ENCODE assay signal across 9 mouse cellular contexts in the genomic region with DNA sequence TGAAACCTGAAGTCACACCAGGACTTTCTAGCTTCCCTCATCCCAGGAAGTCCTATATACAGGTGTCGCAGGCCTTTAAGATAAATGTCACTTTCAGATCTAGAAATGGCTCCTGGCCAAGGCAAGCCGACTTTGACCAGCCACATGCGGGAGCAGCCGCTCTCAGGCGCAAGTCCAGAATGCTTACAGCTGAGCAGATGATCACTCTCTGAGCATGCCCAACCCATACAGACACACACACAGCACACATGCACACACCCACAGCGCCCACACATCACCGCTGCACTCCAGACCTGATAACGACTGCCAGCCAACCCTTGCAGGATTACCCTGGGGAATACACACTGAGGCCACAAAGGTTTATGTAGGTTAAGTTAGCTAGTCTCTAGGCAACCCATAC. TPM values are rescaled to one million over a fixed set of nuclear protein-coding genes. Genes with fewer than 3 reads are reported as not detected.
A peak's percentile ranks its signal among the peaks of the same experiment; 100 is the strongest.
DNase-seq lines count a peak whose midpoint lies in the region; ATAC-seq and TF ChIP-seq lines count a peak whose summit lies in the region.
"Had no signal": no experiment of that assay in that cellular context is flagged by ENCODE, and none has a peak within 500 bp of the region (broad histone marks: within the 10 kb centered on the region; RNA-seq: fewer than 3 reads in every experiment).

No protein-coding gene starts in this region.

- H3K4me1 ChIP-seq in hindbrain, embryonic 16.5 days (ENCODE audit: control insufficient read depth, insufficient read depth, low read depth, low read length), result peaks cover 28% of the 10 kb centered on the region
- 0 out of 2 replicates have a peak, but pooled peaks cover 2% of the 10 kb centered on the region for H3K4me1 ChIP-seq in hindbrain, embryonic 11.5 days (replicated peaks; ENCODE audit: control insufficient read depth, insufficient read depth, low read length)
- peaks cover 7 to 28% of the 10 kb centered on the region in 2 experiments; a peak in 3 of 4 replicates for H3K4me1 ChIP-seq in MEL (ENCODE audit: control insufficient read depth in 1 of 2, insufficient read depth in 2 of 2, low read length in 2 of 2)
- H3K4me1 ChIP-seq in liver, embryonic 11.5 days (replicated peaks; ENCODE audit: control insufficient read depth, insufficient read depth, low read length), result peaks cover 29% of the 10 kb centered on the region

- TF ChIP-seq EP300 in MEL (IDR thresholded peaks at IDR 0.05; ENCODE audit: low read depth in 1 of 2, low read length in 2 of 2), result peak; percentile 22 to 24; a peak in 3 of 4 replicates

- 0 out of 2 replicates have a peak overlapping the region, but pooled peaks have one; percentile 6 for H3K9ac ChIP-seq in hindbrain, embryonic 16.5 days (ENCODE audit: low read depth, low read length)
- H3K9ac ChIP-seq in hindbrain, embryonic 11.5 days (ENCODE audit: low read depth, low read length), result no peak overlapping the region
- no peak overlapping the region for H3K9ac ChIP-seq in MEL (ENCODE audit: control insufficient read depth, low read depth, low read length, poor library complexity, severe bottlenecking)
- no peak overlapping the region for H3K9ac ChIP-seq in liver, embryonic 11.5 days (ENCODE audit: low read depth, low read length)

- ATAC-seq in hindbrain, embryonic 16.5 days, result no peak
- no peak for ATAC-seq in hindbrain, embryonic 11.5 days (ENCODE audit: low FRiP score)
- no peak for ATAC-seq in liver, embryonic 11.5 days (replicated peaks; ENCODE audit: low FRiP score)
- ATAC-seq in granulocyte monocyte progenitor cell, adult 5-6 weeks (replicated peaks; ENCODE audit: poor library complexity, severe bottlenecking), result no peak

- no peaks in the 10 kb centered on the region for H3K27me3 ChIP-seq in hindbrain, embryonic 16.5 days (replicated peaks; ENCODE audit: control insufficient read depth, insufficient read depth, low read length)
- H3K27me3 ChIP-seq in hindbrain, embryonic 11.5 days (ENCODE audit: control insufficient read depth, insufficient read depth, low read length), result no peaks in the 10 kb centered on the region
- H3K27me3 ChIP-seq in MEL (ENCODE audit: control insufficient read depth in 1 of 2, insufficient read depth in 2 of 2, low read length in 2 of 2), result no peaks in the 10 kb centered on the region
- no peaks in the 10 kb centered on the region for H3K27me3 ChIP-seq in liver, embryonic 11.5 days (replicated peaks; ENCODE audit: control insufficient read depth, insufficient read depth, low read length)

- H3K4me3 ChIP-seq in hindbrain, embryonic 16.5 days (ENCODE audit: low read length), result no peak overlapping the region
- H3K4me3 ChIP-seq in hindbrain, embryonic 11.5 days (ENCODE audit: low read depth, low read length), result no peak overlapping the region
- H3K4me3 ChIP-seq in MEL (ENCODE audit: control insufficient read depth in 1 of 2, insufficient read depth in 1 of 2, low read depth in 2 of 2, low read length in 2 of 2), result peak overlapping the region in 1 of 2 experiments; percentile 37; a peak in 1 of 4 replicates
- H3K4me3 ChIP-seq in liver, embryonic 11.5 days (ENCODE audit: low read depth, low read length), result no peak overlapping the region; the same call in 1 of the 2 replicates

- no peak for TF ChIP-seq RAD21 in MEL (IDR thresholded peaks at IDR 0.05; ENCODE audit: low read depth, low read length)

- 74% methylated on average over 8 of the region's 8 CpGs for WGBS in hindbrain, embryonic 16.5 days
- 91% methylated on average over 8 of the region's 8 CpGs for WGBS in hindbrain, embryonic 11.5 days
- WGBS in liver, embryonic 11.5 days, result 80% methylated on average over 8 of the region's 8 CpGs

- TF ChIP-seq CTCF in MEL (IDR thresholded peaks at IDR 0.05 in 2 of 3, conservative IDR thresholded peaks at IDR 0.05 in 1 of 3; ENCODE audit: control insufficient read depth in 1 of 3, insufficient read depth in 1 of 3, low read depth in 2 of 3, low read length in 3 of 3, poor library complexity in 1 of 3, severe bottlenecking in 1 of 3), result no peak
- TF ChIP-seq CTCF in brain, embryonic 14.5 days (IDR thresholded peaks at IDR 0.05; ENCODE audit: borderline replicate concordance, extremely low read depth, insufficient read depth, insufficient read length), result no peak

- no peak for TF ChIP-seq POLR2A in MEL (IDR thresholded peaks at IDR 0.05; ENCODE audit: control insufficient read depth in 1 of 2, insufficient read depth in 1 of 2, low read depth in 1 of 2, low read length in 2 of 2, poor library complexity in 1 of 2)
- no peak for TF ChIP-seq POLR2A in brain, embryonic 14.5 days (IDR thresholded peaks at IDR 0.05; ENCODE audit: borderline replicate concordance, extremely low read depth, insufficient read depth, insufficient read length, poor library complexity, severe bottlenecking)

- no peak for DNase-seq in hindbrain, embryonic 11.5 days (ENCODE audit: low spot score)
- DNase-seq in MEL (ENCODE audit: low read depth, low spot score), result peak; percentile 69
- DNase-seq in brain, embryonic 14.5 days (ENCODE audit: low read depth), result peak; percentile 4
- DNase-seq in liver, embryonic 11.5 days (ENCODE audit: low spot score), result no peak
- DNase-seq in spleen, postnatal 14 days (ENCODE audit: low spot score in 2 of 2), result no peak

- H3K9me3 ChIP-seq in hindbrain, embryonic 16.5 days (ENCODE audit: control insufficient read depth, low read length), result no peaks in the 10 kb centered on the region
- H3K9me3 ChIP-seq in hindbrain, embryonic 11.5 days (ENCODE audit: control insufficient read depth, low read length), result no peaks in the 10 kb centered on the region
- no peaks in the 10 kb centered on the region for H3K9me3 ChIP-seq in MEL (replicated peaks; ENCODE audit: insufficient read depth, low read length)
- H3K9me3 ChIP-seq in liver, embryonic 11.5 days (ENCODE audit: control insufficient read depth, low read length), result no peaks in the 10 kb centered on the region

- H3K79me2 ChIP-seq in MEL (ENCODE audit: control insufficient read depth, insufficient read depth, low read length, poor library complexity), result peaks cover 47% of the 10 kb centered on the region

- no peak overlapping the region for H3K27ac ChIP-seq in hindbrain, embryonic 16.5 days (ENCODE audit: low read depth, low read length)
- no peak overlapping the region for H3K27ac ChIP-seq in hindbrain, embryonic 11.5 days (ENCODE audit: low read depth, low read length)
- H3K27ac ChIP-seq in MEL (ENCODE audit: control insufficient read depth, low read depth, low read length), result no peak overlapping the region
- no peak overlapping the region for H3K27ac ChIP-seq in liver, embryonic 11.5 days (ENCODE audit: low read depth, low read length)
- H3K27ac ChIP-seq: macrophage had no signal

- H3K4me2 ChIP-seq in hindbrain, embryonic 16.5 days (ENCODE audit: low read length), result no peak overlapping the region; the same call in 1 of the 2 replicates
- no peak overlapping the region for H3K4me2 ChIP-seq in hindbrain, embryonic 11.5 days (replicated peaks; ENCODE audit: low read depth, low read length)
- peak overlapping the region; percentile 98 for H3K4me2 ChIP-seq in liver, embryonic 11.5 days

- peaks cover 28% of the 10 kb centered on the region for H3K36me3 ChIP-seq in hindbrain, embryonic 16.5 days (ENCODE audit: control insufficient read depth, insufficient read depth, low read length)
- peaks cover 11% of the 10 kb centered on the region; the same call in 1 of the 2 replicates for H3K36me3 ChIP-seq in hindbrain, embryonic 11.5 days (ENCODE audit: control insufficient read depth, insufficient read depth, low read length)
- peaks cover 22 to 45% of the 10 kb centered on the region in 2 experiments for H3K36me3 ChIP-seq in MEL (ENCODE audit: control insufficient read depth in 1 of 2, insufficient read depth in 2 of 2, low read length in 2 of 2)
- peaks cover 69% of the 10 kb centered on the region for H3K36me3 ChIP-seq in liver, embryonic 11.5 days (ENCODE audit: control insufficient read depth, insufficient read depth, low read length)

RNA-seq across cellular contexts. Expression of a gene that starts 4.0 kb away (rescaled TPM):
- polyA plus RNA-seq in hindbrain, embryonic 16.5 days (2015; fragmentation: Nextera tagmentation; extraction: Ambion mirVana), result 355 and 401 TPM in 2 replicates
- polyA plus RNA-seq in hindbrain, embryonic 11.5 days (2014; fragmentation: Nextera tagmentation; extraction: Ambion mirVana), result 267 and 282 TPM in 2 replicates
- total RNA-seq in MEL (2012; rRNA removed), result 270 and 388 TPM in 2 replicates
- polyA plus RNA-seq in MEL (2012; ENCODE audit: insufficient read depth in 1 of 2, insufficient read length in 2 of 2, low read depth in 1 of 2, low replicate concordance in 2 of 2, missing spikeins in 1 of 2), result 1,000 to 10,000 TPM in 1 of 2 experiments, 100 to 1,000 TPM in 1; 727 to 1,355 TPM
- 209 and 273 TPM in 2 replicates for polyA plus RNA-seq in brain, embryonic 14.5 days (2012; rRNA removed)
- polyA plus RNA-seq in liver, embryonic 11.5 days (2014; fragmentation: Nextera tagmentation; extraction: Ambion mirVana), result 489 and 511 TPM in 2 replicates
- total RNA-seq in granulocyte monocyte progenitor cell, adult 5-6 weeks (2014; fragmentation: Nextera tagmentation), result 653 and 773 TPM in 2 replicates
- total RNA-seq in granulocyte monocyte progenitor cell, adult 5-6 weeks (2017), result 606 and 815 TPM in 2 replicates

RNA-seq across cellular contexts. Expression of a gene that starts 24.8 kb away (rescaled TPM):
- polyA plus RNA-seq in hindbrain, embryonic 16.5 days (2015; fragmentation: Nextera tagmentation; extraction: Ambion mirVana), result 0.71 TPM in 1 of 2 replicates, not detected in the other
- polyA plus RNA-seq in hindbrain, embryonic 11.5 days (2014; fragmentation: Nextera tagmentation; extraction: Ambion mirVana), result 1.1 TPM in 1 of 2 replicates, not detected in the other
- total RNA-seq in MEL (2012; rRNA removed), result not detected in 2 replicates
- not detected for polyA plus RNA-seq in MEL (2012; ENCODE audit: insufficient read depth in 1 of 2, insufficient read length in 2 of 2, low read depth in 1 of 2, low replicate concordance in 2 of 2, missing spikeins in 1 of 2)
- polyA plus RNA-seq in brain, embryonic 14.5 days (2012; rRNA removed), result not detected in 2 replicates
- not detected in 2 replicates for polyA plus RNA-seq in liver, embryonic 11.5 days (2014; fragmentation: Nextera tagmentation; extraction: Ambion mirVana)
- not detected in 2 replicates for total RNA-seq in granulocyte monocyte progenitor cell, adult 5-6 weeks (2014; fragmentation: Nextera tagmentation)
- total RNA-seq in granulocyte monocyte progenitor cell, adult 5-6 weeks (2017), result not detected in 2 replicates
- polyA plus RNA-seq: intestine, embryonic 14.5 days; macrophage had no signal

RNA-seq across cellular contexts. Expression of a gene that starts 29.6 kb away (rescaled TPM):
- polyA plus RNA-seq in hindbrain, embryonic 16.5 days (2015; fragmentation: Nextera tagmentation; extraction: Ambion mirVana), result 76.2 and 87.3 TPM in 2 replicates
- polyA plus RNA-seq in hindbrain, embryonic 11.5 days (2014; fragmentation: Nextera tagmentation; extraction: Ambion mirVana), result 63.8 and 79.6 TPM in 2 replicates
- total RNA-seq in MEL (2012; rRNA removed), result 25.7 and 29.5 TPM in 2 replicates
- polyA plus RNA-seq in MEL (2012; ENCODE audit: insufficient read depth in 1 of 2, insufficient read length in 2 of 2, low read depth in 1 of 2, low replicate concordance in 2 of 2, missing spikeins in 1 of 2), result 10 to 100 TPM in 1 of 2 experiments, not detected in 1; 26.6 TPM
- polyA plus RNA-seq in brain, embryonic 14.5 days (2012; rRNA removed), result 48.7 and 66.3 TPM in 2 replicates
- 56.2 and 62.8 TPM in 2 replicates for polyA plus RNA-seq in liver, embryonic 11.5 days (2014; fragmentation: Nextera tagmentation; extraction: Ambion mirVana)
- 32.8 and 40.4 TPM in 2 replicates for total RNA-seq in granulocyte monocyte progenitor cell, adult 5-6 weeks (2014; fragmentation: Nextera tagmentation)
- total RNA-seq in granulocyte monocyte progenitor cell, adult 5-6 weeks (2017), result 18.3 and 39.8 TPM in 2 replicates

RNA-seq across cellular contexts. Expression of a gene that starts 56.7 kb away (rescaled TPM):
- polyA plus RNA-seq in hindbrain, embryonic 16.5 days (2015; fragmentation: Nextera tagmentation; extraction: Ambion mirVana), result 145 and 159 TPM in 2 replicates
- polyA plus RNA-seq in hindbrain, embryonic 11.5 days (2014; fragmentation: Nextera tagmentation; extraction: Ambion mirVana), result 256 and 268 TPM in 2 replicates
- total RNA-seq in MEL (2012; rRNA removed), result 207 and 210 TPM in 2 replicates
- polyA plus RNA-seq in MEL (2012; ENCODE audit: insufficient read depth in 1 of 2, insufficient read length in 2 of 2, low read depth in 1 of 2, low replicate concordance in 2 of 2, missing spikeins in 1 of 2), result 100 to 1,000 TPM in 1 of 2 experiments, not detected in 1; 201 TPM
- 133 and 136 TPM in 2 replicates for polyA plus RNA-seq in brain, embryonic 14.5 days (2012; rRNA removed)
- 226 and 253 TPM in 2 replicates for polyA plus RNA-seq in liver, embryonic 11.5 days (2014; fragmentation: Nextera tagmentation; extraction: Ambion mirVana)
- 150 and 160 TPM in 2 replicates for total RNA-seq in granulocyte monocyte progenitor cell, adult 5-6 weeks (2014; fragmentation: Nextera tagmentation)
- 207 and 213 TPM in 2 replicates for total RNA-seq in granulocyte monocyte progenitor cell, adult 5-6 weeks (2017)

Comparison
In these comparisons a context has a peak if more than half of its experiments do, and no peak if none do; other contexts are left out.
1. DNase-seq: peak in MEL (single experiment) and brain, embryonic 14.5 days (single experiment); none in hindbrain, embryonic 11.5 days (single experiment), liver, embryonic 11.5 days (single experiment) and spleen, postnatal 14 days (0 of 2).